Mouse (Mus musculus) spleen, adult 2 months (tissue): ENCODE results near the gene Fam118b. TPM values are rescaled to one million over a fixed set of nuclear protein-coding genes. Genes with fewer than 3 reads are reported as not detected.

Experiments
- DNase-seq, 2 experiments: peaks; one replicate each; pipeline versions ENCODE4 v3.0.0 to v3.0.0-alpha.2; 2012 to 2021; ENCODE audit warnings: low spot score in 2 of 2, low read depth in 1 of 2
- H3K27ac ChIP-seq: fragments of 200-500 bp; 2 replicates; pipeline ENCODE4 v1.5.1; 2012; ENCODE audit warnings: low read length, inconsistent platforms; ENCODE audit not compliant: insufficient read depth
- H3K27me3 ChIP-seq: fragments of 200-500 bp; 2 replicates; pipeline ENCODE4 v1.6.1; 2012; ENCODE audit warnings: mild to moderate bottlenecking, moderate library complexity, low read length, inconsistent platforms; ENCODE audit not compliant: control insufficient read depth, insufficient read depth
- H3K36me3 ChIP-seq: fragments of 200-500 bp; 2 replicates; pipeline ENCODE4 v1.6.1; 2012; ENCODE audit warnings: mild to moderate bottlenecking, low read length, inconsistent platforms; ENCODE audit not compliant: control insufficient read depth, insufficient read depth
- H3K4me1 ChIP-seq: fragments of 200-500 bp; 2 replicates; pipeline ENCODE4 v1.6.1; 2011; ENCODE audit warnings: inconsistent platforms; ENCODE audit not compliant: control insufficient read depth, insufficient read depth, insufficient read length
- H3K4me3 ChIP-seq: fragments of 200-500 bp; 2 replicates; pipeline ENCODE4 v1.5.1; 2011; ENCODE audit warnings: mild to moderate bottlenecking, inconsistent platforms; ENCODE audit not compliant: insufficient read depth, insufficient read length; ENCODE audit errors: extremely low read depth
- CTCF ChIP-seq: fragments of 200-500 bp; IDR thresholded peaks from 2 replicates; pipeline ENCODE4 v1.5.1; 2011; ENCODE audit warnings: mild to moderate bottlenecking, inconsistent platforms; ENCODE audit not compliant: insufficient read depth, insufficient read length, insufficient replicate concordance; ENCODE audit errors: extremely low read depth
- POLR2A ChIP-seq: fragments of 200-500 bp; IDR thresholded peaks from 2 replicates; pipeline ENCODE4 v1.6.1; 2011; ENCODE audit warnings: low read depth, low read length, inconsistent platforms
- whole genome bisulfite sequencing: fragments of 180-500 bp; shearing (Covaris S2); methylation state at CpG from one replicate; pipeline ENCODE4 v1.1.7; 2018; 5-methylcytosine and 5-hydroxymethylcytosine counted together
- polyA plus RNA-seq: library from polyadenylated mRNA; depleted of rRNA; stranded (reverse); fragments of >200 nt; gene quantifications from 2 replicates; pipeline ENCODE4 v1.2.3, GENCODE M21; 2012

Fam118b gene
- polyA plus RNA-seq, 1 experiment, result 9.6 TPM

DNA sequence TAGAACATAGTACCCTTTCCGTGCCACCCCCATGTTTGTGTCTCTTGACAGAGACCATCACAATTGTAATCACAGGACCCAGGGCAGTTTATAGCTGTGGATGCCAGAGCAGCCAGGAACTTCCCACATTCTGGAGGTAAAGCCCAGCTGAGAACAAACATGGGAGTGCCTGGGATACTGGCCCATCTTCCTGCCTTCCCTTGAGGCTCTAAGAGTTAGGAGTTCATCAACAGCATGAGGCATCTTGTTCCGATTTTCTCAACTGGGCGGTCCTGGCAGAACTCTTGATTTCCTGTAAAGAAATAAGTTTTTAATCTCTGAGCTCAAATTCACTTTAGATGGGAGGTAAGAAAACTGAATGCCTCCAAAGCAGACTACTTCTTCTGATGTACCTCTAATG, 34.6 kb upstream of the Fam118b start:
- Histone ChIP-seq H3K4me3 (no peak overlapping the region), H3K4me1 (no peaks in the 10 kb centered on the region), H3K36me3 (no peaks in the 10 kb centered on the region), H3K27me3 (no peaks in the 10 kb centered on the region), H3K27ac (no peak overlapping the region)
- WGBS, result 91% methylated on average over 3 of the region's 3 CpGs
- DNase-seq, result no peak
- TF ChIP-seq CTCF (no peak), POLR2A (no peak)

DNA sequence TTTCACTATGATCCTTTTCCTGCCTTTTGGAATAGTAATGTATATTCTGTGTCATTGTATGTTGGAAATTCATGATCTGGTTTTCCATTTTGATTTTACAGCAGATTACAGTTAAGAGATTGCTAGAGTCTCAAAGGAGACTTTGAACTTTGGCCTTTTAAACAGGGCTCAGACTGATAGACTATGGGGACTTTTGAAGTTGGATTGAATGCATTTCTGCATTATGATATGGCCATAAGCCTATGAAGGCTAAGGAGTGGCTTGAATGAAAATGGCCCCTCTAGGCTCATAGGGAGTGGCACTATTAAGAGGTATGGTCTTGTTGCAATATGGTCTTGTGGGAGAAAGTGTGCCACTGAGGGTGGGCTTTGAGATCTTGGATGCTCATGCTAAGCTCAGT, 30.2 kb upstream of the Fam118b start:
- no peak overlapping the region for H3K27ac ChIP-seq
- no peak for DNase-seq
- H3K4me3 ChIP-seq, result no peak overlapping the region
- no peaks in the 10 kb centered on the region for H3K27me3 ChIP-seq
- no peaks in the 10 kb centered on the region for H3K36me3 ChIP-seq
- no peaks in the 10 kb centered on the region for H3K4me1 ChIP-seq
- TF ChIP-seq POLR2A, result no peak
- TF ChIP-seq CTCF, result no peak

DNA sequence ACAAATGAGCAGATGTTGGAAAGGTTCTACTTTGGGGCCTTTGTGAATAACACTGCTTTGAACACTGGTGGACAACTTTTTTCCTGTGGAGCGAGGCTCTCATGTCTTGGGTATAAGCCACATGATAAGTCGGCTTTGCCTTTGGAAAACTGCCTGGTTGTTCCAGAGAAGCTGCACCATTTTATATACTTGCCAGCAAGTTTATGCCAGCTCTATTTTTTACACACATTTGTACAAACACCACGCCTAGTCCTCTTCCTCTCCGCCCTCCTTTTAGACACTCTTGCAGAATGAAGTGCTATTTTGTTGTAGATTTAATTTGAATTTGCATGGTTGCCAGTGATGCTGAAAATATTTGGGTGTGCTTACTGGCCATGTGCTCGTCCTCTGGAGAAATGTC, 25.9 kb upstream of the Fam118b start:
- H3K27me3 ChIP-seq, result no peaks in the 10 kb centered on the region
- TF ChIP-seq POLR2A (no peak), CTCF (no peak)
- 84% methylated on average over 5 of the region's 5 CpGs for WGBS
- H3K4me1 ChIP-seq, result no peaks in the 10 kb centered on the region
- H3K4me3 ChIP-seq, result no peak overlapping the region
- no peak for DNase-seq
- H3K27ac ChIP-seq, result no peak overlapping the region
- no peaks in the 10 kb centered on the region for H3K36me3 ChIP-seq

DNA sequence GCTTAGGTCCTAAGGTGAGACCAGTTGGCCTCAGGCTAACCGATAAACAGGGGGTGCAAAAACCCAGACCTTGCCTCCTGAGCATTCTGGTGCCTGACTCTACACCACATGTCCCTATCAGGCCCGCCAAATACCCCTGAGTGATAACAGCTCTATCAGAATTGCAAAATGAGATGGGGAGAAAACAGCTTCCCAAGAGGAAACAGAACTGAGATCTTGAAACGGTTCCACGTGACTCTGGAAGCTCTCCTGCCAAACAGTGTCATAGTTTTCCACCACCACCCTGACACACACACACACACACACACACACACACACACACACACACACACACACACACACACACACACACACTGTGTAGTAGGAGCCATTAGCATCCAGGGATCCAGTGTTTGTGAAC, 23.3 kb upstream of the Fam118b start:
- no peak for DNase-seq
- H3K27ac ChIP-seq, result no peak overlapping the region
- no peaks in the 10 kb centered on the region for H3K27me3 ChIP-seq
- TF ChIP-seq CTCF (no peak), POLR2A (no peak)
- no peak overlapping the region for H3K4me3 ChIP-seq
- H3K4me1 ChIP-seq, result no peaks in the 10 kb centered on the region
- 76% methylated on average over 4 of the region's 4 CpGs for WGBS
- no peaks in the 10 kb centered on the region for H3K36me3 ChIP-seq

DNA sequence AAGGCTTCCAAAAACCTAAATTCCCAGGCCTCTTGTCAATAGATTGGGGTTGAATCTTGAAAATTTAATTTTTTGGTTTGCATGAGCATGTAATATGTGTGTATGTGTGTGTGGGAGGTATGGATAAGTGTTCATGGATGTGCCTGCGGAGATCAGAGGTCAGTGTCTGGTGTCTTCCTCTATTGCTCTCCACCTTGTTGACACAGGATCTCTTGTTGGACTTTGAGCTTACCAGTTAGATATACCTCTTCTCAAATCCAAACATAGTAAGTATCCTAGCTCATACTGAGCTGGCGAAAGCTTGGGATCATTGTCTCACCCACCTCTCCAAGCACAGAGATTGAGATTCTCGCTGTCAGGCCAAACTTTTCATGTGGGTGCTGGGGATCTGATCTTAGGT, 22.8 kb upstream of the Fam118b start:
- no peak for DNase-seq
- Histone ChIP-seq H3K27ac (no peak overlapping the region), H3K4me1 (no peaks in the 10 kb centered on the region), H3K36me3 (no peaks in the 10 kb centered on the region), H3K27me3 (no peaks in the 10 kb centered on the region), H3K4me3 (no peak overlapping the region)
- TF ChIP-seq POLR2A (no peak), CTCF (no peak)
- 93% methylated on average over 3 of the region's 3 CpGs for WGBS

DNA sequence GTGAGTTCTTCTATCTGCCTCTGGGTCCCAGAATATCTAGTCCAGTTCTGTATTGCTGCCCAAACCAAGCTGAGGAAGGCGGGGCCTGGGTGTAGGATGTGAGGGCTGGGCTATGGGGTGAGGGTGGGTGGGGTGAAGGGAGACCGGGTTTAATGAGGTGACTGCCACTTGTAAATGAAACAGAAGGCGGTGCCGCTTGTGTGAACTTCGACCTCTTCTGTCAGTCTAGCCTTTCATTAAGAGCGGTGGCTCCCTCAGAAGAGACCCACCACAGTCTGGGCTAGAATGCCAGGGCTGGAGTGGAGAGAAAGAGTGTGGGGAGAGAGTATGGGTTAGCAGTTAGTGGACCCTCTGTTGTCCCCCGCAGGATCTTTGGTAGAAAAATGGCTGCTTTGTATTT, 22.4 kb upstream of the Fam118b start:
- 77% methylated on average over 7 of the region's 7 CpGs for whole genome bisulfite sequencing
- H3K36me3 ChIP-seq, result no peaks in the 10 kb centered on the region
- no peak overlapping the region for H3K4me3 ChIP-seq
- no peaks in the 10 kb centered on the region for H3K27me3 ChIP-seq
- no peak for DNase-seq
- no peak overlapping the region for H3K27ac ChIP-seq
- H3K4me1 ChIP-seq, result no peaks in the 10 kb centered on the region
- TF ChIP-seq CTCF, result no peak
- no peak for TF ChIP-seq POLR2A

DNA sequence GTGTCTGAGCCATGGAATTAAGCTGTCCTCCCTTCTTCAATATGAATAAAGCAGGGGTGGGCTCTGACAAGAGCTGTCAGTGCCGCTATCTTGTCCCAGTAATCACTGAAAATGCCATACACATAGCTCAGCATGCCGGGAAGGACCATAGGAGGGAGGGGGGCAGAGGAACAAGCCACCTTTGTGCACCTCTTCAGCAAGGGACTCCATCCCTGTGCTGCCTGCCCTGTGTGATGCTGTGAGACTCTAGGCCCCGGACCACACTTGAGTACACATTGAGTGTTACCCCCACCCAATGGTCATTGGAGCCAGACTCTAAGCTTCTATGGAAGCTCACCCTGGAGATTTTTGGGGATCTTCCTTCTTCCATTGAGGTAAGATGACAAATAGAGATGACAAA, 18.7 kb upstream of the Fam118b start:
- no peak for DNase-seq

DNA sequence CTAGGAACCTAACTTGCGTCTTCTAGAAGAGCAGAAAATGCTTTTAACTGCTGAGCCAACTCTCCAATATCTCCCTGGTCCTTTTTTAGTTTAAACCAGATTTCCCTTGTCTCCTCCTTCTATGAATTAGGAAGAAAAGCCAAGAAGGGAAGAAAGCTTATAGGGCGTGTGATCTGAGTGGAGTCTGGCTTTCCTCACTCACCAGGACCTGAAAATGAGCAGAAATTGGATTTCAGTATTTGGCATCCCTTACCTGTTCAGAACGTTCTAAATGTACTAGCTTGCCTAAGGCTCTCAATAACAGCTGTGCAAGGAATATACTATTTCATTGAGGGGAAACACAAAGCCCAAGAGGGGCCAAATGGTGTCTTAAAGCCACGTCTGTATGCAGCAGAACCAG, 16.7 kb upstream of the Fam118b start:
- H3K4me3 ChIP-seq, result no peak overlapping the region
- DNase-seq, result no peak
- WGBS, result 93% methylated on average over 4 of the region's 4 CpGs
- H3K27me3 ChIP-seq, result no peaks in the 10 kb centered on the region
- H3K4me1 ChIP-seq, result no peaks in the 10 kb centered on the region
- no peak overlapping the region for H3K27ac ChIP-seq
- TF ChIP-seq POLR2A (no peak), CTCF (no peak)
- H3K36me3 ChIP-seq, result no peaks in the 10 kb centered on the region

More for the DNA sequence above, 18.7 kb upstream of the Fam118b start:
- Histone ChIP-seq H3K27me3 (no peaks in the 10 kb centered on the region), H3K4me3 (no peak overlapping the region), H3K27ac (no peak overlapping the region), H3K4me1 (no peaks in the 10 kb centered on the region), H3K36me3 (no peaks in the 10 kb centered on the region)
- 92% methylated on average over 3 of the region's 3 CpGs for WGBS
- TF ChIP-seq CTCF (no peak), POLR2A (no peak)
